Mouse (Mus musculus): ENCODE results near the gene Arhgap29. TPM values are rescaled to one million over a fixed set of nuclear protein-coding genes. Genes with fewer than 3 reads are reported as not detected.

Gene Arhgap29
- total RNA-seq, 4 experiments from 2014 or later, result 47.3 to 67.5 (median 51.3) TPM

- no peak for DNase-seq
These were observed 60.1 kb downstream of the Arhgap29 start for GRCm38 (mm10) chr3:122012464-122012863.

GRCm38 (mm10) chr3:122018421-122018820, 66.1 kb downstream of the Arhgap29 start:
- DNase-seq, result no peak

- DNase-seq, result no peak
These were observed 66.8 kb downstream of the Arhgap29 start for GRCm38 (mm10) chr3:122019159-122019558.

GRCm38 (mm10) chr3:122021029-122021652, 68.8 kb downstream of the Arhgap29 start:
- no peak for DNase-seq

GRCm38 (mm10) chr3:122022355-122022754, 70.0 kb downstream of the Arhgap29 start:
- no peak for DNase-seq

GRCm38 (mm10) chr3:122026676-122027075, 74.3 kb downstream of the Arhgap29 start:
- DNase-seq, result no peak

- DNase-seq, result no peak
These were observed 75.4 kb downstream of the Arhgap29 start for GRCm38 (mm10) chr3:122027776-122028175.

GRCm38 (mm10) chr3:122033248-122033837, 81.0 kb downstream of the Arhgap29 start:
- DNase-seq, result peak; percentile 31

GRCm38 (mm10) chr3:122034240-122034639, 81.9 kb downstream of the Arhgap29 start:
- DNase-seq, result no peak

GRCm38 (mm10) chr3:122035092-122035491, 82.8 kb downstream of the Arhgap29 start:
- no peak for DNase-seq

GRCm38 (mm10) chr3:122040522-122040921, 88.2 kb downstream of the Arhgap29 start:
- DNase-seq, result no peak

- no peak for DNase-seq
These were observed 90.8 kb downstream of the Arhgap29 start for GRCm38 (mm10) chr3:122043102-122043501.

GRCm38 (mm10) chr3:122043799-122044547, 91.6 kb downstream of the Arhgap29 start, which contains the start of gene Abca4:
Gene Abca4, plus strand, starts transcription at chr3:122044443.
- no peak for DNase-seq

GRCm38 (mm10) chr3:122046187-122046620, 93.9 kb downstream of the Arhgap29 start:
- no peak for DNase-seq

- DNase-seq, result no peak
These were observed 95.1 kb downstream of the Arhgap29 start for GRCm38 (mm10) chr3:122047402-122047801.

GRCm38 (mm10) chr3:122047921-122048861, 95.8 kb downstream of the Arhgap29 start:
- no peak for DNase-seq

GRCm38 (mm10) chr3:122049158-122049557, 96.8 kb downstream of the Arhgap29 start:
- no peak for DNase-seq

GRCm38 (mm10) chr3:122058439-122059198, 106.3 kb downstream of the Arhgap29 start:
- DNase-seq, result no peak

- no peak for DNase-seq
These were observed 110.2 kb downstream of the Arhgap29 start for GRCm38 (mm10) chr3:122062586-122062985.

- peak; percentile 45 for DNase-seq
These were observed 112.4 kb downstream of the Arhgap29 start for GRCm38 (mm10) chr3:122064556-122065410.

All from adrenal gland, adult 8-10 months (tissue).